Mouse (Mus musculus) intestine, embryonic 16.5 days (tissue): ENCODE results near the gene Hdgfl2. TPM values are rescaled to one million over a fixed set of nuclear protein-coding genes. Genes with fewer than 3 reads are reported as not detected.
A peak's percentile ranks its signal among the peaks of the same experiment; 100 is the strongest.
"Not testable (repeated sequence)": the region's sequence is repeated elsewhere in the genome, so short reads cannot be mapped to it uniquely, and the experiment has no call there.

Experiments
- ATAC-seq: fragments of 200-750 bp; cut with Nextera tagmentation; 2 replicates; pipeline ENCODE4 v1.8.0; 2017; ENCODE audit warnings: moderate TSS enrichment, moderate library complexity
- H3K27ac ChIP-seq: fragments of 300-500 bp; sonication (generic); 2 replicates; pipeline ENCODE4 v1.5.1; 2014; ENCODE audit warnings: mild to moderate bottlenecking, low read length
- H3K27me3 ChIP-seq: fragments of 300-500 bp; sonication (generic); replicated peaks from 2 replicates; pipeline ENCODE4 v1.6.1; 2014; ENCODE audit warnings: low read length, control low read depth, mixed read lengths; ENCODE audit not compliant: control insufficient read depth, insufficient read depth
- H3K36me3 ChIP-seq: fragments of 300-500 bp; sonication (generic); 2 replicates; pipeline ENCODE4 v1.6.1; 2014; ENCODE audit warnings: low read length, control low read depth; ENCODE audit not compliant: control insufficient read depth, insufficient read depth
- H3K4me1 ChIP-seq: fragments of 300-500 bp; sonication (generic); 2 replicates; pipeline ENCODE4 v1.6.1; 2014; ENCODE audit warnings: low read length, control low read depth, mixed read lengths; ENCODE audit not compliant: control insufficient read depth, insufficient read depth
- H3K4me2 ChIP-seq: fragments of 300-500 bp; sonication (generic); 2 replicates; pipeline ENCODE4 v1.6.1; 2014; ENCODE audit warnings: low read depth, low read length, control low read depth
- H3K4me3 ChIP-seq: fragments of 300-500 bp; sonication (generic); 2 replicates; pipeline ENCODE4 v1.5.1; 2014; ENCODE audit warnings: mild to moderate bottlenecking, low read length
- H3K9ac ChIP-seq: fragments of 300-500 bp; sonication (generic); 2 replicates; pipeline ENCODE4 v1.6.1; 2014; ENCODE audit warnings: low read depth, low read length
- H3K9me3 ChIP-seq: fragments of 300-500 bp; sonication (generic); 2 replicates; pipeline ENCODE4 v1.6.1; 2016; ENCODE audit warnings: low read length, control low read depth; ENCODE audit not compliant: control insufficient read depth
- WGBS: fragments of 180-500 bp; shearing (Covaris S2); extraction: QIAGEN DNeasy Blood & Tissue Kit; methylation state at CpG from one replicate; pipeline ENCODE4 v1.1.7; 2014; 5-methylcytosine and 5-hydroxymethylcytosine counted together
- polyA plus RNA-seq: library from polyadenylated mRNA; unstranded; fragments of >200 nt; fragmentation: Nextera tagmentation; extraction: Ambion mirVana; gene quantifications from 2 replicates; pipeline ENCODE4 v1.2.1, GENCODE M21; 2015

The Hdgfl2 gene
- polyA plus RNA-seq, 1 experiment from 2014 or later: 75.0 TPM

DNA sequence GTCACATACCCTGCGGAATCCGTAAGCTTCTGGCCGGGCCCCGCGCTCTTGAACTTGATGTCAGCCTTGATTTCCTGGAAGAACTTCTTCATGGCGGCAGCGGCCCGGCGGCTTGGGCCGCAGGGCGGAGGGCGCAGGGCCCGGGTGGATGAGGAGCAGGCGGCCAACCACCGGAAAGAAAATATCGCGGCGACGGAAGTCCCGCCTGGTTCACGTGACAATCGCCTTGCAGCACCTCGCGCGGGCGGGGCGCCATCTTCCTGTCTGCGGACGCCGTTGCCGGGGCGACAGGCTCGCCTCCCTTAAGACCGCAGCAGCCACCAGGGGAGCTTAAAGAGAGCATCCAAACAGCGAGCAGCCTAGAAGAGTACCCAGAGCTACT, 4.6 kb upstream of the Hdgfl2 start, which contains the start of gene Ubxn6:
Gene Ubxn6 (minus strand): TSS at position 202 of the 382 bp plus-strand sequence.
- WGBS: under 1% methylated on average over 35 of the region's 35 CpGs
- no peaks in the 10 kb centered on the region for H3K9me3 ChIP-seq
- peak within 1 kb of the TSS; percentile 96 for H3K4me3 ChIP-seq
- peak within 1 kb of the TSS; percentile 99 for H3K27ac ChIP-seq
- H3K9ac ChIP-seq: peak within 1 kb of the TSS; percentile 89
- ATAC-seq: peak; percentile 36
- peaks cover 14% of the 10 kb centered on the region for H3K36me3 ChIP-seq
- H3K4me1 ChIP-seq: peaks cover 17% of the 10 kb centered on the region
- no peaks in the 10 kb centered on the region for H3K27me3 ChIP-seq
- peak within 1 kb of the TSS; percentile 83 for H3K4me2 ChIP-seq

DNA sequence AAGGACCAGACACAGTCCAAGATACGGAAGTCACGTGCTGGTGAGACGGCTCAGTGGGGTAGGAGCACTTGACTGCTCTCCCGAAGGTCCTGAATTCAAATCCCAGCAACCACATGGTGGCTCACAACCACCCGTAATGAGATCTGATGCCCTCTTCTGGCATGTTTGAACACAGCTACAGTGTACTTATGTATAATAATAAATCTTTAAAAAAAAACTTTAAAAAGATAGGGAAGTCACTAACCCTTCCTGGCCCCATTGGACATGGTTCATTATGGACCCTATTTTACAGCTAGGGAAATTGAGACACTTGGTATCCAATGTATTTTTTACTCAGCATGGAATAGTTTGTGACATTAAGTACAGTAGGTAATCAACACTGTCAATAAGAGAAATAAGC, 1.9 kb upstream of the Hdgfl2 start:
- Histone ChIP-seq H3K4me2 (no peak overlapping the region), H3K9me3 (no peaks in the 10 kb centered on the region), H3K27me3 (no peaks in the 10 kb centered on the region), H3K36me3 (no peaks in the 10 kb centered on the region), H3K27ac (no peak overlapping the region), H3K4me3 (no peak overlapping the region), H3K4me1 (peaks cover 31% of the 10 kb centered on the region), H3K9ac (no peak overlapping the region)
- 93% methylated on average over 5 of the region's 5 CpGs for WGBS
- no peak for ATAC-seq

DNA sequence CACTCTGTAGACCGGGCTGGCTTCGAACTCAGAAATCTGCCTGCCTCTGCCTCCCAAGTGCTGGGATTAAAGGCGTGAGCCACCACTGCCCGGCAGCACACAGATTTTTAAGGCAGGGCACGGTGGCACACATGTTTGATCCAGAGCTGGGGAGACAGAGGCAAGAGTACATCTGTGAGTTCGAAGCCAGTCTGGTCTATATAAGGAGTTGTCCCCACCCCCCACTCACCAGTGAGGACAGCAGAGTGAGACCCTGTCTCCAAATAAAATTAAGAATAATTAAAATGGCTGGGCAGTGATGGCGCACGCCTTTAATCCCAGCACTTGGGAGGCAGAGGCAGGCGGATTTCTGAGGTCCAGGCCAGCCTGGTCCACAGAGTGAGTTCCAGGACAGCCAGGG, 1.1 kb upstream of the Hdgfl2 start:
- not testable (repeated sequence) for H3K9ac ChIP-seq, ATAC-seq, H3K9me3 ChIP-seq, H3K27me3 ChIP-seq, H3K36me3 ChIP-seq
- H3K4me1 ChIP-seq: peaks cover 27% of the 10 kb centered on the region
- peak overlapping the region; percentile 41 for H3K4me2 ChIP-seq
- H3K27ac ChIP-seq: peak overlapping the region; percentile 42; the same call in 1 of the 2 replicates
- peak overlapping the region; percentile 18 for H3K4me3 ChIP-seq
- WGBS: 66% methylated on average over 9 of the region's 9 CpGs

- Histone ChIP-seq H3K9ac (peak overlapping the region; percentile 87), H3K4me1 (peaks cover 19% of the 10 kb centered on the region), H3K36me3 (no peaks in the 10 kb centered on the region; the same call in 1 of the 2 replicates), H3K4me3 (peak overlapping the region; percentile 94), H3K27ac (peak overlapping the region; percentile 73; the same call in 1 of the 2 replicates), H3K4me2 (peak overlapping the region; percentile 96), H3K27me3 (no peaks in the 10 kb centered on the region), H3K9me3 (no peaks in the 10 kb centered on the region)
- under 1% methylated on average over 11 of the region's 11 CpGs for WGBS
- no peak for ATAC-seq
Measured at GRCm38 (mm10) chr17:56079921-56080320, 487 bp downstream of the Hdgfl2 start.

- Histone ChIP-seq H3K27me3 (no peaks in the 10 kb centered on the region), H3K36me3 (no peaks in the 10 kb centered on the region; the same call in 1 of the 2 replicates), H3K4me1 (peaks cover 14% of the 10 kb centered on the region), H3K27ac (peak overlapping the region; percentile 16), H3K9me3 (no peaks in the 10 kb centered on the region), H3K4me2 (peak overlapping the region; percentile 96), H3K9ac (peak overlapping the region; percentile 87), H3K4me3 (peak overlapping the region; percentile 94)
- ATAC-seq: no peak
- WGBS: 10% methylated on average over 8 of the region's 8 CpGs
Measured at GRCm38 (mm10) chr17:56080781-56081585, 1.5 kb downstream of the Hdgfl2 start.

- no peak overlapping the region for H3K4me2 ChIP-seq
- no peaks in the 10 kb centered on the region for H3K9me3 ChIP-seq
- H3K9ac ChIP-seq: no peak overlapping the region
- no peaks in the 10 kb centered on the region for H3K4me1 ChIP-seq
- no peak overlapping the region for H3K4me3 ChIP-seq
- no peaks in the 10 kb centered on the region for H3K36me3 ChIP-seq
- H3K27ac ChIP-seq: no peak overlapping the region
- no peak for ATAC-seq
- 83% methylated on average over 1 of the region's 1 CpGs for WGBS
- no peaks in the 10 kb centered on the region for H3K27me3 ChIP-seq
Measured at GRCm38 (mm10) chr17:56092312-56092711, 12.9 kb downstream of the Hdgfl2 start.

GRCm38 (mm10) chr17:56092794-56093193, 13.4 kb downstream of the Hdgfl2 start:
- Histone ChIP-seq H3K9ac (no peak overlapping the region), H3K4me1 (no peaks in the 10 kb centered on the region), H3K9me3 (no peaks in the 10 kb centered on the region), H3K4me3 (no peak overlapping the region), H3K4me2 (no peak overlapping the region), H3K27me3 (no peaks in the 10 kb centered on the region), H3K36me3 (no peaks in the 10 kb centered on the region), H3K27ac (no peak overlapping the region)
- WGBS: 100% methylated on average over 1 of the region's 1 CpGs
- no peak for ATAC-seq

- Histone ChIP-seq H3K9me3 (no peaks in the 10 kb centered on the region), H3K27ac (no peak overlapping the region), H3K4me3 (no peak overlapping the region), H3K4me1 (no peaks in the 10 kb centered on the region), H3K27me3 (no peaks in the 10 kb centered on the region), H3K36me3 (peaks cover 7% of the 10 kb centered on the region; the same call in 1 of the 2 replicates), H3K9ac (no peak overlapping the region), H3K4me2 (no peak overlapping the region)
- no peak for ATAC-seq
- 91% methylated on average over 12 of the region's 12 CpGs for WGBS
Measured at GRCm38 (mm10) chr17:56096883-56097282, 17.4 kb downstream of the Hdgfl2 start.

GRCm38 (mm10) chr17:56098180-56098579, 18.7 kb downstream of the Hdgfl2 start:
- WGBS: 95% methylated on average over 8 of the region's 8 CpGs
- Histone ChIP-seq H3K27me3 (no peaks in the 10 kb centered on the region), H3K36me3 (peaks cover 12% of the 10 kb centered on the region), H3K4me3 (no peak overlapping the region), H3K4me2 (no peak overlapping the region), H3K4me1 (no peaks in the 10 kb centered on the region), H3K9ac (no peak overlapping the region), H3K27ac (no peak overlapping the region), H3K9me3 (no peaks in the 10 kb centered on the region)
- ATAC-seq: no peak
